Mouse (Mus musculus) cerebellum, adult 2 months (tissue): ENCODE results near the gene Zfp385a.

ENCODE experiments used
- CTCF ChIP-seq: fragments of 200-500 bp; IDR thresholded peaks from 2 replicates; pipeline ENCODE4 v1.5.1; 2011; ENCODE audit warnings: low read depth, mild to moderate bottlenecking, control low read depth, low read length, moderate library complexity, borderline replicate concordance; ENCODE audit not compliant: insufficient read depth
- POLR2A ChIP-seq: fragments of 200-500 bp; IDR thresholded peaks from 2 replicates; pipeline ENCODE4 v1.6.1; 2011; ENCODE audit warnings: low read length, control low read depth, borderline replicate concordance; ENCODE audit not compliant: insufficient read depth

DNA sequence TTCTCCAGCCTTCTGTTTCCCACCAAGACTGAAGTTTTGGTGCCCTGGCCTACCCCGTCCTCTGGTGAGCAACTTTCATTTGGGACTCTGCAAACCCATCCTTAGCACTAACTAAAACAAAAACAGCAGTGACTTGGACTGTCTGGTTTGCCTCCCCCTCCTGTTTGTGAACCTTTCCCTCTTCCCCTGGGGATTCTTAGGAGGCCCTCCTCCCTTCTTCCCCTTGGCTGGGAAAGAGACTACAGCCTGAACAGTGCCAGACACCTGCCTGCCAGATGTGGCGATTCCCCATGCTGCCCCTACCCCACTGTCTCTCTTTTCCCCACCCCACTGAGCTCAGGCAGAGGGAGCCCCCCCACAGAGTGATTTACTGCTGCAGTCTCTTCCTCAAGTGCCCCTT lies 38.8 kb downstream of the Zfp385a start:
- TF ChIP-seq POLR2A (no peak), CTCF (no peak)
